Mouse (Mus musculus) left cerebral cortex, postnatal 4 days (tissue): ENCODE measurements around the gene Nup107. TPM values are rescaled to one million over a fixed set of nuclear protein-coding genes. Genes with fewer than 3 reads are reported as not detected.
"Not testable (repeated sequence)": the region's sequence is repeated elsewhere in the genome, so short reads cannot be mapped to it uniquely, and the experiment has no call there.

ENCODE experiments used
- DNase-seq: peaks from one replicate; pipeline ENCODE4 v3.0.0-alpha.2; 2022
- intact Hi-C: fragments of 180-260 bp; cut with DNase I; formaldehyde crosslinking; loops from one replicate; pipeline ENCODE4 v1.15.1; 2025
- total RNA-seq, 2 experiments: library from RNA; stranded (reverse); gene quantifications; 2 replicates each; pipeline ENCODE4 v1.2.3; 2021

Gene Nup107
- total RNA-seq, 2 experiments from 2014 or later = 23.9 to 24.4 TPM

DNA sequence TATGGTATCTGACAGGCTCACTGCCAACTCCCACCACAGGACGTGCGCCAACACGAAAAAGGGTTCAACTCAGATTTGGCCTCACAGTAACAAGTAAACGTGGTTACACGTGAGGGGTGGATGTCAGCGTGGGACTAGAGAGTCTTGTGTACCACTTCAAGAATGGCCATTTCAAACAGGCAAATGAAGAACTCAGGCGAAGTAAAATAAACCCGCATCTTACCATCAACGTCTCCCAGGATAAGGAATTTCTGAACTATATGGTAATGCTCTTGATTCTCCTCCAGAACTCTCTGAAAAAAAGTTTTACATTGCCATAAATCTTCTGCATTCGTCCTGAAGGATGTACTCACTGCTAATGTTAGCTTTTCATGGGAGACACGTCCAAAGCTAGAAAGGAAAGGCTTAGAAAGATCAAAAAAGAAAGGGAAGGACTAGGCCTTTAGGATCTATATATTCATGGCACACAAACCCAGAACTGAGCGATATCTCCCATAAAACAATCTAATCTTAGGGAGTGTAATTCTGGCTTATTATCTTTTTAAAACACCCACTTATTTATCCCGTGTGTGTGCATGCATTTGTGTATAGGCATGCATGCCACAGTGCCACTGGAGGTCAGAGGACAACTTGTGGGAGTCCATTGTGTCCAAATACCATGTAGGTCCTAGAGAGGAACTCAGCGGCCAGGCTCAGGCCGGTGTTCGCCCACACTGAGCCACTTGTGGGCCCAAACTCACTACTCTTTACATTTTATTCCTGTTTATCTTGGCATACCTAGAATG lies 26.2 kb downstream of the Nup107 start:
- DNase-seq = no peak
- intact Hi-C loops = no loop called here

DNA sequence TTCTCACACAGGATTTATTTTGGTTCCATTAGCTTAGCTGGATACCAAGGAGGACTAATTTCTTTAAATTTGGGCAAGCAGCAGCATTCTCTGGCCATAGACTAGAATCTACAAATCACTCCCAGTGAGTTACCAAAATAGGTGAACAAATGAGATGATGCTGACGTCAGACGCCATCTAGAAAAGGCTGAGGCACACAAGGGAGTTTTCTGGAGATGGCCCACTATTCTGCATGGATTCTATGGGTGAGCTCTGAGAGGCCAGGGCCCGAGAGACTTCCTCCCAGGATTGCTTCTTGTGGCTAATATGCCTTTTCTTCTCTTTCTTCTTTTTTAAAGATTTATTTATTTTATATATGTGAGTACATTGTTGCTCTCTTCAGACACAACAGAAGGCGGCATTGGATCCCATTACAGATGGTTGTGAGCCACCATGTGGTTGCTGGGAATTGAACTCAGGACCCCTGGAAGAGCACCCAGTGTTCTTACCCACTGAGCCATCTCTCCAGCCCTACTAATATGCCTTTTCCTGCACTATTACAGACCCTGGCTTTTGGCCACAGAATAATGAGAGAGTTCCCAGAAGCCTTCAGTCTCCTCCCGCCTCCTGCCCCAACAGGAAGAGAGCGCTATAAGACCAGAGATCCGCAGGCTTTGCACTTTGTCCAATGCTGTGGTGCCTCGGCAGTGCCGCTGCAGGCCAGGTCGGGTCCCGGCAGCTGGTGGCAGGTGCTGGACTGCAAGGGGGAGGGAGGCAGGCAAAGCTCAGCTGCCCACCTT lies 27.2 kb downstream of the Nup107 start:
- intact Hi-C loops = no loop called here
- DNase-seq = no peak

DNA sequence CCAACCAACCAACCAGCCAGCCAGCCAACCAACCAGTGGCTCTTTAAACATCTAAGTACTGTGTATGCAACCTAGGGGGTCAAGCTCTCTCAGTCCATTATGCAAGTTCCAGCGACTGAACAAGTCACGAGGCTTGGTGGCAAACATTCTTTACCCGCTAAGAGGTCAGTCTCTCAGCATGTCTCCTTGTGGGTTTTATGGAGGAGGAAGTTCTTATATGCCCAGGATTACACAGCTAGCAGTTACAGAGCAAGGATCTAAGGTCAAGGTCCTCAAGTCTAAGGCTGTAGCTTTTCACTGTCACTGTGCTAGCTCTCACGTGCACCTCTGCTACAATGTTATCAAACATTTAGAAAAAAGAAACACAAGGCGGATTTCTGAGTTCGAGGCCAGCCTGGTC lies 27.9 kb downstream of the Nup107 start:
- no peak for DNase-seq
- intact Hi-C loops = no loop called here

DNA sequence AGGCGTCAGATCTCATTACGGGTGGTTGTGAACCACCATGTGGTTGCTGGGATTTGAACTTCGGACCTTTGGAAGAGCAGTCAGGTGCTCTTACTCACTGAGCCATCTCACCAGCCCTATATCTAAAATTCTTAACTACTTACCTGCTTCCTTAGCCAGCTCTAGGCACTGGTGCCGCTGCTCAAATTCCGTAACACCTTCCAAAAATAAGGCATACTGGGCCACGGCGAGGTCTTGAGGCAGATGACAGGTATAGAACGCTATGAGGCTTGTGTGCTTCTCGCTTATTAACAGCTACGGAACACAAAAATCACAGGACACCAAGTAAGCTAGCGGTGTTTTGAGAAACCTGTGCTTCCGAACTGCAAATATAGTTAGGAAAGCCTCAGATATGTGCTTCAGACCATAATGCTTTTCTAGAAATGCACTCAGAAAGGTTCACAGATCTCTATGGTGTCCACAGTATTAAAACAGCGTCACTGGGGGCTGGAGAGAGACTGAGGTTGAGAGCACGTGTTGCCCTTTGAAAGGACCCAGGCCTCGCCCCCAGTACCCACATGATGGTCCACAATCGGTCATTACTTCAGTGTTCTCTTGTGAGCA lies 28.8 kb downstream of the Nup107 start:
- no peak for DNase-seq
- intact Hi-C loops = no loop called here

DNA sequence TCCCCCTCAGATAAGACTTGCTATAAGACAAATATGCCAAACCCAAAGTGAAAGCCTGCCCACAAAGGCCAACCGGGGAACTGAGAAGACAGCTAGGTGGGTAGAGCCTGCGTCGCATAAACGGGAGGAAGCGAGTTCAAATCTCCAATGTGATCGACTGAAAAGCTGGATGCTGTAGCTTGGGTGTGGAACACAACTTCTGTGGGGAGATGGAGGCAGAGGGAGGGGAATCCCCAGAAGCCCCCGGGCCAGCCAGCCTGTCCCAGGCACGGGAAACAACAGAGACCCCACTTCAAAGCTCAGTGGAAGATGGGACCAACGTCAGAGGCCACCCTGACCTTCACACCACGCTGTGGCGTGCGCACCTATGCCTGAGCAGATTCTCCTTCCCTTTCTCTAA lies 29.5 kb downstream of the Nup107 start:
- DNase-seq = no peak
- intact Hi-C loops = no loop called here

DNA sequence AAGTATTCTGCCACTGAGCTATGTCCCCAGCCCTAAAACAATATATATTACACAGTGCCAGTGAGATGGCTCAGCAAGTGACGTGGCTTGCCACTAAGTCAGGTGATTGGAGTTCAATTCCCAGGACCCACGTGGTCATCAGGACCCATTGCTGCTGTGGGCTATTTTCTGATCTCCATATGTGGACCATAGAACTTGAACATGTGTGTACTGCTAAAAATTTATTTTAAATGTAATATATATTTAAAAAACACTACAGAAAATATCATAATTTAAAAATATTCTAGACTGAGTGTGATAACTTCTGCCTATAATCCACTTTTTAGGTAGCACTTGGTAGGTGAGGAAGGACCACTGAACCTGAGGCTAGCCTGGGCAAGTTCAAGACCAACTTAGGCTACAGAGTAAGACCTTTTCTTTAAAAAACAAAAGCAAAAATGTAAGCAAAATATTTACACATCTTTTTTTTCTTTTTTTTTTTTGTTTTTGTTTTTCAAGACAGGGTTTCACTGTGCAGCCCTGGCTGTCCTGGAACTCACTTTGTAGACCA lies 30.1 kb downstream of the Nup107 start:
- DNase-seq = no peak
- intact Hi-C loops = no loop called here

DNA sequence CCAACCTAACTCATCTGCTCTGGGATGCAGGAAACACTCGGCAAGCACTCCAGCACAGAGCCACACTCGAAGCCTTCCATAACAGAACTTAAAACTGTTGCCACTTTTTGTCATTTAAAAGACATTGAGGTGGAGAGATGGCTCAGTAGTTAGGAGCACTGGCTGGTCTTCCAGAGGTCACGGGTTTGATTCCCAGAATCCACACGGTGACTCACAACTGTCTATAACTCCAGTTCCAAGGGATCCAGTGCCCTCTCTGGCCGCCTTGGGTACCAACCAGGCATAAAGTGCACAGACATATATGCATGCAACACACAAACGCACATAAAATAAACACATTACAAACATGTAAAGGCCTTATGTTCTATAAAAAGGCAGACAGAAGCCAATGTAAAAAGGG lies 31.0 kb downstream of the Nup107 start:
- intact Hi-C loops = no loop called here
- DNase-seq = no peak

DNA sequence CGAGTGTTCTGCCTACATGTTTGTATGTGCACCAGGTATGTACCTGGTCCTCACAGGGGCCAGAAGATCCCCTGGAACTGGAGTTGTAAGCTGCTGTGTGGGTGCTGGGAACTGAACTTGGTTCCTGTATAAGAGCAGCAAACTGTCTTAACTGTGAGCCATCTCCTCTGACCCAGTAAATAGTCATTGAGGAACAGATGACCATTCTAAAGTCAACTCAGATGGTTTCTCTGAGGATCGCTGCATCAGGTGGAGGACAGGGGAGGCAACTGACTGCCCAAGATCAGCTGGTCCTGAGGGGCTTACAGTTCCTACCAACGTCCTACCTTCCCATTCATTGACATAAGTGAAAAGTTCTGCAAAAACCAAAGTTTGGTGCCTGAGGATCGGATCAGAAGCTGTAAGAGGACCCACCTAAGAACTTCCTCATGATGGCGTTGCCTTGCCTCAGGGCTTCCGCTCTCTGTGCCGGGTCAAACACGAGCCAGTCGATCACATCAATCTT lies 31.6 kb downstream of the Nup107 start:
- intact Hi-C loops = no loop called here
- DNase-seq = no peak

DNA sequence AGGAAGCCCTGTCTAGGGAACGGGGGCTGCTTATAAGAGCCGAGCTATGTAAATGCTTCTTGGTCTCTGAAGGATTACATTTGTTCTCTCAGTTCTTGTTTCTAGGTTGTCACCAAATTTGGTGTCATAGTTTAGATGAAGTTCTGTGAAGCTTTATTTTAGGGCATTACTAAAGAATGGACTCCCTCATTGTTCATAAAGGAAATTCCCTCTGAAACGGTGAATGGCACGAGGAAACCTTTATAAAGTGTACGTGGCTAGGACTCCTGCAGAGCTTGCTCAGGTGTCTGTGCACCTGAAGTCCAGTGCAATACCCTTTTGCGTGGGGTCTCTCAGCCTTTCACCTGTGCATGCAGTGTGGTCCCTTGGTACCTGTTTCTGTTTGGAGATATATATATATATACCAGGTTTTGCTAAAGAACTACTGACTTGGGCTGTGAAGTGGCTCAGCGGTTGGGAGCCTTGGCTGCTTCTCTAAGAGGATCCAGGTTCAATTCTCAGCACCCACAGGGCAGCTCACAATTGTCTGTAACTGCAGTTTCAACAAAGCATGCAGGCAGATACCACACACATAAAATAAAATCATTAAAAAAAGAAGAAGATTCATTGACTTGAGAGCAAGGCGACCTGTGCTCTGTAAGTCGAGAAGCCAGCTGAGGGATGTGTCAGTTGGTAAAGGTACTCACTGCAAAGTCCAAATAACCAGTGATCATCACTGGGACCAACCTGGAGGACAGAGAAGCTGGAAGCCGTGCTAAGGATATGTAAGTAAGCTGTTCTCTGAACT lies 32.5 kb downstream of the Nup107 start:
- intact Hi-C loops = no loop called here
- no peak for DNase-seq

DNA sequence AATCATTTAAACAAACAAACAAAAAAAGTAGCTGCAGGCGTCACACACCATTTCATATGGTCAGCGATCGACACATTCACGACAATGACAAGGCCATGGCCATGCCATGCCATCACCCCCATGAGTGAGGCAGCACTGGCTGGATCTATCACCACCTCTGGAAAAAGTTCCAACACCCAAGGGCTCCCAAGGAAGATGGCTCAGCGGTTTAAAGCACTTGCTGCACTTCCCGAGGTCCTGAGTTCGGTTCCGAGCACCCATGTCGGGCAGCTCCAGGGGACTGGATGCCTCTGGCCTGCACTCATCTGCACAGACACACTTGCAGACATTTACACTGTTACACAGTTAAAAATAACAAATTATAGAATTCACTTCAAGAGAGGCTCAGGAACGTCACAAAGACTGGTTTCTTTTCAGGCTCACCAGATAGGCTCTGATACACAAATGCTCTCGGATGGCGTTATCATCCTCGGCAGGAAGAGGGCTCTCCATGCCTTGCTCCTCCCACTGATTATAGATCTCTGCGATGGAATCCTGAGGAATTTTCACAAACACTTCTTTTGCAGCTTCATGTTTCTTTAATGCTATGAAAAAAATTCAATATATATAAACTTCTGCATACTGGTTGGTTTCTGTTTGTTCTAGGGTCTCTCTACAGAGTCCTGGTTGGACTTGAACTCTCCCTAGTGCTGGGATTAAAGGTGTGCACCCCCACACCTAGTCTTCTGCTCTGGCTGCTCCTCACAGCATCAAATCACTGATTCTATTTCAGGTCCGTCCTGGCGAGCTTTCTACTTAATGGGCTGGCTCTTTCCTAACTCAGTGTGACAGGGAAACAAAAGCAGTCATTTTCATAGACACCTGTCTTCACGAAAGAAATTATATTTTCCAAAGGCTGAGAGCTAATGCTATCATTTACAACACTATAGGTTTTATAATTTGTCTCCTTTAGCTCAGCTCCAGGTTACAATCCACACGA lies 33.5 kb downstream of the Nup107 start:
- intact Hi-C loops = no loop called here
- no peak for DNase-seq

DNA sequence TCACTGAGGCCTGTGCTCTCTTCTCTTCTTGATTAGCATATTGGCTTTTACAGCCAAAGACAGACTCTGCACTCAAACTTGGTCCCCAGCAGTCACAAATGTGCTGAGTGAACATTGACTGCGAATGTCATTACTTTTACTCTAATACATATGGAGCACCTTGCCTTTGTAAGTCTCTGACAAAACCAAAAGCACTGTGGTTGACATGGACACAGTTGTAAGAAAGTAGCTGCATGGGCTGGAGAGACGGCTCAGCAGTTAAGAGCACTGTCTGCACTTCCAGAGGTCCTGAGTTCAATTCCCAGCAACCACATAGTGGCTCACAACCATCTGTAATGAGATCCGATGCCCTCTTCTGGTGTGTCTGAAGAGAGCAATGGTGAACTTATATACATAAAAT lies 34.2 kb downstream of the Nup107 start:
- DNase-seq, intact Hi-C loops: not testable (repeated sequence)

DNA sequence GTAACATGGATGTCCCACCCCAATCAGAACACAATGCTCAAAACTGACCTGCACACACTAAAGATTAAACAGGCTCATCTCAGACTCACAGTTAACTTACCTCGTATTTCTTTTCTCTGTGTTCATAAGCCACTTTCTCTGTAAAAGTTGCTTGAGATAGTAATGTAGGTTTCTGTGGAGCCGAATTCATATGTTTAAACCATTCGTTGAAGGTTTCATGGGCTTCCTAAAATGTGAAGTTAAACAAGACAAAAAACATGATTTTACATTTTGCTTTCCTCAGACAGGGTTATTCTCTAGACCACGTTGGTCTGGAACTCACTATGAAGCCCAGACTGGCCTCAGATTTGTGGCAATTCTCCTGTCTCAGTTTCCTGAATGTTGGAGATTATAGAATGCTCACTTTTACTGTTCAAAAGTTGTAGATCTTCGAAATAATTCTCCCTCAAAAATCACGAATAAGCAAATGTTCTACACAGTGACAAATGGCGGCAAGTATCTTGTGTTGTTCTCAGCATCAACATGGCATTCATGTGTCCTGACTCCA lies 34.6 kb downstream of the Nup107 start:
- intact Hi-C loops = no loop called here
- no peak for DNase-seq

DNA sequence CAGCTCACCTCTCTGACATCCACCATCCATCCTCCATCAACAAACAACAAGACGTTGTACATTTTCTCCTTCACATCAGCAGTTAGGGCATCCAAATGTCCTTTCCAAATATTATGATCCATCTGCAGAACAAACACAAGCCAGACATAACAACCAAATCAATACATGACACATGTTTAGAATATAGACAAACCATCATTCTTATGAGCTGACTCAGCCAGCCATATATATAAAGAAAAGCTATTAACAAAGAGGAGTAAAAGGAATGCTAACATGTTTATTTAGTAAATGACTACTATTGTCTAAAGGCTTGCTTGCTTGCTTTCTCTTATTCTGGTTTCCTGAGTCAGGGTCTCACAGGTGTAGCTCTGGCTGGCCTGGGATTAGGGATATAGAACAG lies 35.2 kb downstream of the Nup107 start:
- no peak for DNase-seq
- intact Hi-C loops = no loop called here

DNA sequence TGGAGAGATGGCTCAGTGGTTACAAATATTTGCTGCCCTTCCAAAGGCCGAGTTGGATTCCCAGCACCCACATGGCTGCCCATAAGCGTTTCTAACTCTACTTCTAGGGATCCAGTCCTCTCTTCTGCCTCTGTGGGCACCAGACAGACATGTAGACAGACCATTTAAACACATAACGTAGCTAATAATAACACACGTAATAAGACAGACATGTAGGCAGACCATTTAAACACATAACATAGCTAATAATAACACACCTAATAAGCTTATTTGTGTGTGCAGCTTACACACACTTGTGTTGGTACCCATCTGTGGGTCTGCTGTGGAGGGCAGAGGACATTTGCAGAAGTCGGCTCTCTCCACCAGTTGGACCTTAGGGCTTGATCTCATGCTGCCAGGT lies 35.7 kb downstream of the Nup107 start:
- intact Hi-C loops = no loop called here
- DNase-seq = no peak

DNA sequence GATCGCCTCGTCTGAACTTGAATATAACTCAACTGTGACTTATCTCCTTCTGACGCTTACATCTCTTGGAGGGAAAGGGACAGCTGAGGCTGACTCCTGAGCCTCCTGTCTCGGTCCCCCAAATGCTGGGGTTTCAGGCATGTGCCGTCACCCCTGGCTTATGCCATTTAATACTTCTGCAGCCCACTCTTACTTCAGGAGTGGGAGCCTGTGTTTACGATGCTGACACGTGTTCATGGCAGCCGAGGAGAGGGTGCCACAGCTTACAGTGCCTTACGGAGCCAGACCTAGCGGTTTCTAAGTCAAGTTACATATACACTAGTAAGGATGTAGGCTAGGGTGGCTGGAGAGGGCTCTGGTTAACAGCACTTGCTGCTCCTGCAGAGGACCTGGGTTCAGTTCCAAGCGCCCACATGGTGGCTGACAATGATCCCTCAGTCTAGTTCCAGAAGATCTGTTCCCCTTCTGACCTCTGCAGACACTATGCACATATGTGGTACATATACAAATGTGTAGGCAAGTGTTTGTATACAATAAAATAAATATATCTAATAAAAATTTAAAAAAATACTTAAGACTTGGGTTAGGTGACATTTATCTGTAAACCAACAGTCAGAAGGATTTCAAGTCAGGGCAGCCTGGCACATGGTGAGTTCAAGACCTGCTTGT lies 36.6 kb downstream of the Nup107 start:
- no peak for DNase-seq
- intact Hi-C loops = no loop called here

DNA sequence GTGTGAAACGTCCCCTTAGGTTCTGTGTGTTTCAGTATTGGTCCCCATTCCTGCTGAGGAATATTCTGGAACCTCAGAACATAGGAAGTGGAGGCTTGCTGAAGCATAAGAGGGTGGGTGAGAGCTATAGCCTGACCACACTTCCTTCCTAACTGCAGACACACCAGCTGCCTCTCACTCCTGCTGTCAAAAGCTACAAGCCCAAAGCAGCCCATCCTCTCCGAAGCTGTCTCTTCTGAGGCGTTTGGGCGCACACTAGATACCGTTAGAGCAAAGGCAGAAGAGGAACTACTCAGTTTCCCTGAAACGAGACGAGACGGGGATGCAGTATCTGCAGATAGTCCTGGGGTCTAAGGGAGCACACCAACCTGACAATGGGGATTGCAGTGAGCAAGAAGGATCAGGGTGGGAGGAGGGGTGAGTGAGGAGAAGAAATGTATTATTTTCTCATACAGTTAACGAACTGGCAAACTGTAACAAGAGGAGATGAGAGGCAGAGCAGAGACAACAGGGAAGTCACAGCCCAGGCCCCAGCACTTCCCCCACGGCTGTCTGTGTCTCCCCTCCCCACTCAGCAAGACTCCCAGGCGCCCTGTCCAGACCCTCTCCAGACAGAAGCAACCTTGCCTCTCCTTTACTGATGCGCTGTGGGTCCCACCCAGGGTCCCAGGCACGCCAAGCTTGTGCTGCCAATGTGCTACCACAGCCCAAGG lies 37.3 kb downstream of the Nup107 start:
- intact Hi-C loops = no loop called here
- DNase-seq = no peak

DNA sequence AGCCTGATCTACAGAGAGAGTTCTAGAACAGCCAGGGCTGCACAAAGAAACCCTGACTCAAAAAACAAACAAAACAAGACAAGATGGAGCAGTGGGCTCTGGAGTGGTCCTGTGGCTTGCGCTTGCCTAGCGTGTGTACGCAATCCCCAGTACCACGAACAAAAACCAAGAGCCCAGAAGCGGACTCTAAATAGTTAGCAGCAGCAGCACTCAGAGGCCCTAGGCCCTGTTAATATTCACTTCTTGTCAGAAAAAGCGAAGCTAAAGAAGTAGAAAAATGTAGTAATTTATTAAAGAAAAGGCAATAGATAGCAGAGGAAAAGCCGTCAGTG lies 37.9 kb downstream of the Nup107 start:
- DNase-seq = no peak
- intact Hi-C loops = no loop called here
